Mouse (Mus musculus) embryonic fibroblast, embryonic 13.5 days (primary cell): ENCODE results near the gene Cd9.

Source experiments
- CTCF ChIP-seq: IDR thresholded peaks from 2 replicates; pipeline ENCODE4 v1.5.1; 2011; ENCODE audit warnings: mild to moderate bottlenecking, control low read depth, low read length, moderate library complexity, borderline replicate concordance; ENCODE audit not compliant: insufficient read depth
- POLR2A ChIP-seq: IDR thresholded peaks from 2 replicates; pipeline ENCODE4 v1.6.1; 2011; ENCODE audit warnings: low read depth, mild to moderate bottlenecking, control low read depth, low read length, moderate library complexity

DNA sequence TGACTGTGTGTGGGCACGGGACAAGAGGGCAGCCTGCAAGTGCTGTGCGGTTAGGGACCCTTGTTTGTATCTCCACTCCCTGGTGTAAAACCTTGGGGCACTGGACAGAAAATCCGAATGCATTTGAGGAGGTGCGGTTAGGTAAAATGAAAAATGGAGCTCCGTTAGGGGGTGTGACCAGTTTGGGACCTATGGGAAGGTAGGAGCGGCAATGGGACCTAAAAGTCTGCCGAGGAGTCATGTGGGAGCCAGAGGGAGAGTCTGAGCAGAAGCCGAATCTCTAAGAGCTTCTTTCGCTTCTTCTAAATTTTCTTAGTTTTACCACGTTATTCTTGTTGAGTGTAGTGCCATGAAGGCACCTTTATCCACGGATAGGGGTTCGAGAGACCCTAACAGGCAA, 1.8 kb upstream of the Cd9 start:
- no peak for TF ChIP-seq CTCF
- no peak for TF ChIP-seq POLR2A
